Mouse (Mus musculus): Measurements from ENCODE around the gene Atp6v0d1. TPM values are rescaled to one million over a fixed set of nuclear protein-coding genes. Genes with fewer than 3 reads are reported as not detected.
A peak's percentile ranks its signal among the peaks of the same experiment; 100 is the strongest.

Gene Atp6v0d1
- polyA plus RNA-seq, 1 experiment from 2014 or later, result 243 TPM

DNA sequence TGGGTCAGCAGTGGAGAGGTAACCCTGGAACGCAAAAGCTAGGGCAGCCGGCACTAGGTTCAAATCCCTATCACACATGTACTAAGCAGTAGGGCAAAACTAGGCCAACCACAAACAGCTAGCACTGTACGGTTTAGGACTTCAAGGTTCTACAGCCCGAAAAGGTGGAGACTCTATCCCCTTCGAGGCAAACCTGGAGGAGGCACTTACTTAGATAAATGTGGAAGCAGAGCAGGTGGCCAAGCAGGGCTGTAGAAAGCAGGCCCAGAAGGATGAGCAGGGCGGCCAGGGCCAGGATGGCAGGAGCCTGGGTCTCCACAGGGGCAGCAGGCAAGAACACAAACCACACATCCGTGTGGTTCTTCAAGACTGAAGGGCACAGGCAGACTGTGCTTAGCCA is 89.7 kb downstream of the Atp6v0d1 start:
- peaks cover 38% of the 10 kb centered on the region for H3K4me1 ChIP-seq
- no peak overlapping the region for H3K4me2 ChIP-seq
- peaks cover 2% of the 10 kb centered on the region; the same call in 1 of the 2 replicates for H3K36me3 ChIP-seq
- no peaks in the 10 kb centered on the region for H3K9me3 ChIP-seq (replicated peaks)
- no peak overlapping the region for H3K27ac ChIP-seq (replicated peaks)
- ATAC-seq (ENCODE audit: low FRiP score), result no peak
- H3K4me3 ChIP-seq (replicated peaks), result no peak overlapping the region
- 95% methylated on average over 7 of the region's 7 CpGs for WGBS
- peaks cover 5% of the 10 kb centered on the region; the same call in 1 of the 2 replicates for H3K27me3 ChIP-seq (replicated peaks)
- H3K9ac ChIP-seq (replicated peaks), result no peak overlapping the region

GRCm38 (mm10) chr8:105475742-105476141 is 90.1 kb downstream of the Atp6v0d1 start:
- Histone ChIP-seq H3K36me3 (peaks cover 2% of the 10 kb centered on the region; the same call in 1 of the 2 replicates), H3K4me1 (peaks cover 41% of the 10 kb centered on the region), H3K4me2 (no peak overlapping the region), H3K9ac (replicated peaks) (no peak overlapping the region), H3K27me3 (replicated peaks) (peaks cover 5% of the 10 kb centered on the region; the same call in 1 of the 2 replicates), H3K27ac (replicated peaks) (no peak overlapping the region), H3K4me3 (replicated peaks) (no peak overlapping the region), H3K9me3 (replicated peaks) (no peaks in the 10 kb centered on the region)
- ATAC-seq (ENCODE audit: low FRiP score), result no peak
- WGBS, result 92% methylated on average over 8 of the region's 8 CpGs

DNA sequence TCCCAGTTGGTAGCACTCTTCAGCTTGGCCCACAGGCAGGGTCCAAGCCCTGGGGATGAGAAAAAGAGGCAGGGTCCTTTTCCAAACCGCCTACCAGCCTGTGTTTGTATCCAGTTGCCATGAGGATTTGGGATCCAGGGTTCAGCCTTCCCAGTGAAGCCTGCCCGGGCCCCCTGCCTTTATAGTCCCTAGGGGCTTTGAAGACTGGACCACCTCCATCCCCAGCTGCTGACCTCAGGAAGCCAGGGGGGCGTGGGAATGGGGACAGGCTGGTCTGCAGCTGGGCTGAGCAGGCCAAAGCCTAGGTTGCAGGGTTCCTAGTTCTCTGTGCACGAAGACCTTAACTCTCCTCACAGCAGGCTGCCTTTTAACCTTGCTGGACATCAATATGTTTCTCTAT is 90.6 kb downstream of the Atp6v0d1 start:
- Histone ChIP-seq H3K27ac (replicated peaks) (no peak overlapping the region), H3K4me3 (replicated peaks) (no peak overlapping the region), H3K9me3 (replicated peaks) (no peaks in the 10 kb centered on the region), H3K4me2 (no peak overlapping the region), H3K9ac (replicated peaks) (no peak overlapping the region), H3K4me1 (peaks cover 46% of the 10 kb centered on the region), H3K36me3 (peaks cover 2% of the 10 kb centered on the region; the same call in 1 of the 2 replicates), H3K27me3 (replicated peaks) (peaks cover 5% of the 10 kb centered on the region; the same call in 1 of the 2 replicates)
- no peak for ATAC-seq (ENCODE audit: low FRiP score)
- WGBS, result 34% methylated on average over 4 of the region's 4 CpGs

GRCm38 (mm10) chr8:105474680-105475079 is 91.2 kb downstream of the Atp6v0d1 start:
- no peak overlapping the region for H3K4me2 ChIP-seq
- peaks cover 52% of the 10 kb centered on the region for H3K4me1 ChIP-seq
- no peak for ATAC-seq (ENCODE audit: low FRiP score)
- peaks cover 5% of the 10 kb centered on the region; the same call in 1 of the 2 replicates for H3K27me3 ChIP-seq (replicated peaks)
- H3K9me3 ChIP-seq (replicated peaks), result no peaks in the 10 kb centered on the region
- H3K27ac ChIP-seq (replicated peaks), result 0 out of 2 replicates have a peak overlapping the region, but pooled peaks have one; percentile 24
- 49% methylated on average over 5 of the region's 5 CpGs for WGBS
- H3K4me3 ChIP-seq (replicated peaks), result no peak overlapping the region
- no peaks in the 10 kb centered on the region; the same call in 1 of the 2 replicates for H3K36me3 ChIP-seq
- H3K9ac ChIP-seq (replicated peaks), result no peak overlapping the region

MicroRNA genes within 50 kb of the gene (microRNA counts, 519-probe panel; counts per million panel counts)
- microRNA mmu-miR-1966, result 2,322 counts per million, percentile 52 among the panel's probes with 10 or more counts

Small RNA genes within 50 kb of the gene (microRNA-seq; reads per million reads assigned to microRNA genes)
- 0.87 reads per million for gene Mir1966

Other genes with a start within 250 kb of the Atp6v0d1 start
- 0.55 and 1.2 TPM in 2 replicates for gene Lrrc29, start 239.8 kb downstream of the Atp6v0d1 start, polyA plus RNA-seq (2015; fragmentation: Nextera tagmentation; extraction: Ambion mirVana)
- 141 and 159 TPM in 2 replicates for gene Tmem208, start 239.7 kb downstream of the Atp6v0d1 start, polyA plus RNA-seq (2015; fragmentation: Nextera tagmentation; extraction: Ambion mirVana)
- 0.79 and 0.89 TPM in 2 replicates for gene Fhod1, start 218.1 kb downstream of the Atp6v0d1 start, polyA plus RNA-seq (2015; fragmentation: Nextera tagmentation; extraction: Ambion mirVana)
- 9.4 and 10.9 TPM in 2 replicates for gene Slc9a5, start 217.2 kb downstream of the Atp6v0d1 start, polyA plus RNA-seq (2015; fragmentation: Nextera tagmentation; extraction: Ambion mirVana)
- gene Plekhg4, start 192.8 kb downstream of the Atp6v0d1 start, polyA plus RNA-seq (2015; fragmentation: Nextera tagmentation; extraction: Ambion mirVana), result 1.7 and 2.4 TPM in 2 replicates
- gene Kctd19, start 152.5 kb downstream of the Atp6v0d1 start, polyA plus RNA-seq (2015; fragmentation: Nextera tagmentation; extraction: Ambion mirVana), result not detected in 2 replicates
- gene Lrrc36, start 152.5 kb downstream of the Atp6v0d1 start, polyA plus RNA-seq (2015; fragmentation: Nextera tagmentation; extraction: Ambion mirVana), result 0.23 and 0.27 TPM in 2 replicates
- gene Tppp3, start 94.5 kb downstream of the Atp6v0d1 start, polyA plus RNA-seq (2015; fragmentation: Nextera tagmentation; extraction: Ambion mirVana), result 253 and 288 TPM in 2 replicates
- 36.6 and 36.8 TPM in 2 replicates for gene Zdhhc1, start 69.1 kb downstream of the Atp6v0d1 start, polyA plus RNA-seq (2015; fragmentation: Nextera tagmentation; extraction: Ambion mirVana)
- 1.0 and 1.1 TPM in 2 replicates for gene Hsd11b2, start 47.3 kb downstream of the Atp6v0d1 start, polyA plus RNA-seq (2015; fragmentation: Nextera tagmentation; extraction: Ambion mirVana)
- gene Ripor1, start 39.2 kb upstream of the Atp6v0d1 start, polyA plus RNA-seq (2015; fragmentation: Nextera tagmentation; extraction: Ambion mirVana), result 34.0 and 37.4 TPM in 2 replicates
- gene Ctcf, start 70.5 kb upstream of the Atp6v0d1 start, polyA plus RNA-seq (2015; fragmentation: Nextera tagmentation; extraction: Ambion mirVana), result 87.0 and 113 TPM in 2 replicates
- gene Agrp, start 71.3 kb upstream of the Atp6v0d1 start, polyA plus RNA-seq (2015; fragmentation: Nextera tagmentation; extraction: Ambion mirVana), result 1.2 and 1.9 TPM in 2 replicates
- gene Carmil2, start 120.2 kb upstream of the Atp6v0d1 start, polyA plus RNA-seq (2015; fragmentation: Nextera tagmentation; extraction: Ambion mirVana), result 21.5 and 28.5 TPM in 2 replicates
- 81.1 and 89.4 TPM in 2 replicates for gene Acd, start 135.1 kb upstream of the Atp6v0d1 start, polyA plus RNA-seq (2015; fragmentation: Nextera tagmentation; extraction: Ambion mirVana)
- gene Pard6a, start 135.1 kb upstream of the Atp6v0d1 start, polyA plus RNA-seq (2015; fragmentation: Nextera tagmentation; extraction: Ambion mirVana), result 47.9 and 59.6 TPM in 2 replicates
- gene 4933405L10Rik, start 141.6 kb upstream of the Atp6v0d1 start, polyA plus RNA-seq (2015; fragmentation: Nextera tagmentation; extraction: Ambion mirVana), result 0.22 and 0.35 TPM in 2 replicates
- gene Enkd1, start 142.2 kb upstream of the Atp6v0d1 start, polyA plus RNA-seq (2015; fragmentation: Nextera tagmentation; extraction: Ambion mirVana), result 13.9 and 16.2 TPM in 2 replicates
- 60.5 and 73.8 TPM in 2 replicates for gene Gfod2, start 192.6 kb upstream of the Atp6v0d1 start, polyA plus RNA-seq (2015; fragmentation: Nextera tagmentation; extraction: Ambion mirVana)